Mouse (Mus musculus) Muller cell, postnatal 12 days (primary cell): ENCODE data around the gene Prss12.

Experiments
- DNase-seq: peaks from one replicate; pipeline ENCODE4 v3.0.0-alpha.2; 2015; ENCODE audit errors: inconsistent ontology term

The Prss12 gene

GRCm38 (mm10) chr3:123446708-123447537 is at the start of gene Prss12:
TSS of gene Prss12 (plus strand) at chr3:123446913.
- peak; percentile 73 for DNase-seq

- no peak for DNase-seq
Measured at GRCm38 (mm10) chr3:123397562-123398481, 48.9 kb upstream of the Prss12 start.

GRCm38 (mm10) chr3:123404945-123405344 is 41.8 kb upstream of the Prss12 start:
- DNase-seq = no peak

GRCm38 (mm10) chr3:123411821-123412578 is 34.7 kb upstream of the Prss12 start:
- DNase-seq = no peak

- no peak for DNase-seq
Measured at GRCm38 (mm10) chr3:123413173-123413572, 33.5 kb upstream of the Prss12 start.

GRCm38 (mm10) chr3:123425647-123426046 is 21.1 kb upstream of the Prss12 start:
- DNase-seq = no peak

GRCm38 (mm10) chr3:123428005-123428404 is 18.7 kb upstream of the Prss12 start:
- DNase-seq = no peak

GRCm38 (mm10) chr3:123429597-123430458 is 16.9 kb upstream of the Prss12 start:
- no peak for DNase-seq

GRCm38 (mm10) chr3:123431951-123432674 is 14.6 kb upstream of the Prss12 start:
- DNase-seq = no peak

- DNase-seq = no peak
Measured at GRCm38 (mm10) chr3:123433362-123433761, 13.4 kb upstream of the Prss12 start.

- DNase-seq = no peak
Measured at GRCm38 (mm10) chr3:123437608-123438007, 9.1 kb upstream of the Prss12 start.

- no peak for DNase-seq
Measured at GRCm38 (mm10) chr3:123440490-123440889, 6.2 kb upstream of the Prss12 start.

GRCm38 (mm10) chr3:123444466-123444865 is 2.2 kb upstream of the Prss12 start:
- DNase-seq = no peak

GRCm38 (mm10) chr3:123447538-123448059 is 886 bp downstream of the Prss12 start:
- no peak for DNase-seq

GRCm38 (mm10) chr3:123448096-123448495 is 1.4 kb downstream of the Prss12 start:
- peak; percentile 29 for DNase-seq

GRCm38 (mm10) chr3:123450107-123450506 is 3.4 kb downstream of the Prss12 start:
- no peak for DNase-seq

GRCm38 (mm10) chr3:123452904-123453303 is 6.2 kb downstream of the Prss12 start:
- DNase-seq = no peak

GRCm38 (mm10) chr3:123459492-123459891 is 12.8 kb downstream of the Prss12 start:
- DNase-seq = peak; percentile 56

- DNase-seq = no peak
Measured at GRCm38 (mm10) chr3:123460436-123460835, 13.7 kb downstream of the Prss12 start.

GRCm38 (mm10) chr3:123462264-123462663 is 15.6 kb downstream of the Prss12 start:
- no peak for DNase-seq
